Mouse (Mus musculus): Measurements from ENCODE around the gene Kctd2. TPM values are rescaled to one million over a fixed set of nuclear protein-coding genes. Genes with fewer than 3 reads are reported as not detected.

The Kctd2 gene
- polyA plus RNA-seq (2015; fragmentation: Nextera tagmentation; extraction: Ambion mirVana), result 14.6 and 25.3 TPM in 2 replicates

- Histone ChIP-seq H3K36me3 (peaks cover 40% of the 10 kb centered on the region), H3K9ac (replicated peaks) (peak within 1 kb of the TSS; percentile 95), H3K27ac (peak within 1 kb of the TSS; percentile 88), H3K9me3 (no peaks in the 10 kb centered on the region), H3K4me3 (replicated peaks) (peak within 1 kb of the TSS; percentile 95), H3K4me2 (replicated peaks) (peak within 1 kb of the TSS; percentile 97), H3K4me1 (replicated peaks) (peaks cover 36% of the 10 kb centered on the region), H3K27me3 (no peaks in the 10 kb centered on the region)
- peak; percentile 97 for ATAC-seq
- WGBS, result under 1% methylated on average over 54 of the region's 56 CpGs
Measured at GRCm38 (mm10) chr11:115419531-115420237, at the start of gene Kctd2, which contains the start of gene Atp5h. Gene Kctd2 (plus strand): TSS chr11:115420128. Gene Atp5h (minus strand): TSS chr11:115419962.

GRCm38 (mm10) chr11:115370368-115370767, 49.6 kb upstream of the Kctd2 start:
- Histone ChIP-seq H3K9me3 (no peaks in the 10 kb centered on the region), H3K27ac (no peak overlapping the region), H3K4me3 (replicated peaks) (no peak overlapping the region), H3K27me3 (peaks cover 27% of the 10 kb centered on the region), H3K9ac (replicated peaks) (no peak overlapping the region), H3K36me3 (no peaks in the 10 kb centered on the region), H3K4me2 (replicated peaks) (no peak overlapping the region), H3K4me1 (replicated peaks) (peaks cover 37% of the 10 kb centered on the region)
- ATAC-seq, result no peak
- WGBS, result 61% methylated on average over 7 of the region's 7 CpGs

- H3K36me3 ChIP-seq, result no peaks in the 10 kb centered on the region
- WGBS, result 58% methylated on average over 8 of the region's 8 CpGs
- H3K27me3 ChIP-seq, result peaks cover 36% of the 10 kb centered on the region
- H3K9me3 ChIP-seq, result no peaks in the 10 kb centered on the region
- H3K4me1 ChIP-seq (replicated peaks), result peaks cover 27% of the 10 kb centered on the region
- H3K4me3 ChIP-seq (replicated peaks), result no peak overlapping the region
- ATAC-seq, result no peak
- H3K4me2 ChIP-seq (replicated peaks), result no peak overlapping the region
- no peak overlapping the region for H3K27ac ChIP-seq
- H3K9ac ChIP-seq (replicated peaks), result no peak overlapping the region
Measured at GRCm38 (mm10) chr11:115371354-115371753, 48.6 kb upstream of the Kctd2 start.

- Histone ChIP-seq H3K27me3 (peaks cover 36% of the 10 kb centered on the region), H3K4me3 (replicated peaks) (no peak overlapping the region), H3K9ac (replicated peaks) (no peak overlapping the region), H3K4me2 (replicated peaks) (no peak overlapping the region), H3K9me3 (no peaks in the 10 kb centered on the region), H3K4me1 (replicated peaks) (peaks cover 20% of the 10 kb centered on the region), H3K36me3 (no peaks in the 10 kb centered on the region), H3K27ac (no peak overlapping the region)
- ATAC-seq, result no peak
- 84% methylated on average over 1 of the region's 1 CpGs for WGBS
Measured at GRCm38 (mm10) chr11:115372015-115372414, 47.9 kb upstream of the Kctd2 start.

GRCm38 (mm10) chr11:115372737-115373136, 47.2 kb upstream of the Kctd2 start:
- H3K9ac ChIP-seq (replicated peaks), result no peak overlapping the region
- H3K4me1 ChIP-seq (replicated peaks), result peaks cover 14% of the 10 kb centered on the region
- H3K4me2 ChIP-seq (replicated peaks), result no peak overlapping the region
- H3K4me3 ChIP-seq (replicated peaks), result no peak overlapping the region
- no peaks in the 10 kb centered on the region for H3K9me3 ChIP-seq
- 46% methylated on average over 2 of the region's 2 CpGs for WGBS
- peaks cover 36% of the 10 kb centered on the region for H3K27me3 ChIP-seq
- no peak for ATAC-seq
- H3K36me3 ChIP-seq, result no peaks in the 10 kb centered on the region
- no peak overlapping the region for H3K27ac ChIP-seq

- Histone ChIP-seq H3K9ac (replicated peaks) (peak overlapping the region; percentile 64), H3K27me3 (peaks cover 36% of the 10 kb centered on the region), H3K9me3 (no peaks in the 10 kb centered on the region), H3K4me2 (replicated peaks) (peak overlapping the region; percentile 64), H3K4me3 (replicated peaks) (peak overlapping the region; percentile 41), H3K36me3 (no peaks in the 10 kb centered on the region), H3K27ac (0 out of 2 replicates have a peak overlapping the region, but pooled peaks have one; percentile 15), H3K4me1 (replicated peaks) (peaks cover 14% of the 10 kb centered on the region)
- ATAC-seq, result peak; percentile 85
- WGBS, result 2% methylated on average over 30 of the region's 30 CpGs
Measured at GRCm38 (mm10) chr11:115373805-115374694, 45.9 kb upstream of the Kctd2 start.

- peaks cover 14% of the 10 kb centered on the region for H3K4me1 ChIP-seq (replicated peaks)
- peaks cover 29% of the 10 kb centered on the region; the same call in 1 of the 2 replicates for H3K27me3 ChIP-seq
- H3K9ac ChIP-seq (replicated peaks), result peak overlapping the region; percentile 64
- peak overlapping the region; percentile 41 for H3K4me3 ChIP-seq (replicated peaks)
- no peaks in the 10 kb centered on the region for H3K36me3 ChIP-seq
- H3K27ac ChIP-seq, result no peak overlapping the region
- H3K4me2 ChIP-seq (replicated peaks), result peak overlapping the region; percentile 64
- 68% methylated on average over 12 of the region's 12 CpGs for WGBS
- no peaks in the 10 kb centered on the region for H3K9me3 ChIP-seq
- ATAC-seq, result no peak; the same call in 1 of the 2 replicates
Measured at GRCm38 (mm10) chr11:115374695-115375425, 45.1 kb upstream of the Kctd2 start.

- Histone ChIP-seq H3K9ac (replicated peaks) (no peak overlapping the region), H3K4me3 (replicated peaks) (no peak overlapping the region), H3K4me1 (replicated peaks) (peaks cover 18% of the 10 kb centered on the region), H3K27ac (no peak overlapping the region), H3K36me3 (no peaks in the 10 kb centered on the region), H3K4me2 (replicated peaks) (no peak overlapping the region), H3K27me3 (peaks cover 20% of the 10 kb centered on the region; the same call in 1 of the 2 replicates), H3K9me3 (no peaks in the 10 kb centered on the region)
- WGBS, result 69% methylated on average over 7 of the region's 7 CpGs
- ATAC-seq, result no peak
Measured at GRCm38 (mm10) chr11:115376722-115377121, 43.2 kb upstream of the Kctd2 start.

- Histone ChIP-seq H3K9ac (replicated peaks) (no peak overlapping the region), H3K27ac (no peak overlapping the region), H3K4me3 (replicated peaks) (no peak overlapping the region), H3K36me3 (no peaks in the 10 kb centered on the region), H3K9me3 (no peaks in the 10 kb centered on the region), H3K27me3 (peaks cover 20% of the 10 kb centered on the region; the same call in 1 of the 2 replicates), H3K4me2 (replicated peaks) (no peak overlapping the region), H3K4me1 (replicated peaks) (peaks cover 18% of the 10 kb centered on the region)
- no peak for ATAC-seq
- WGBS, result 91% methylated on average over 4 of the region's 4 CpGs
Measured at GRCm38 (mm10) chr11:115377254-115377653, 42.7 kb upstream of the Kctd2 start.

GRCm38 (mm10) chr11:115377854-115378253, 42.1 kb upstream of the Kctd2 start:
- 86% methylated on average over 7 of the region's 7 CpGs for WGBS
- no peak for ATAC-seq
- H3K27me3 ChIP-seq, result peaks cover 20% of the 10 kb centered on the region; the same call in 1 of the 2 replicates
- peaks cover 22% of the 10 kb centered on the region for H3K4me1 ChIP-seq (replicated peaks)
- no peak overlapping the region for H3K27ac ChIP-seq
- no peak overlapping the region for H3K4me2 ChIP-seq (replicated peaks)
- no peaks in the 10 kb centered on the region for H3K36me3 ChIP-seq
- H3K9ac ChIP-seq (replicated peaks), result no peak overlapping the region
- H3K4me3 ChIP-seq (replicated peaks), result no peak overlapping the region
- no peaks in the 10 kb centered on the region for H3K9me3 ChIP-seq

- 11% methylated on average over 9 of the region's 9 CpGs for WGBS
- peaks cover 43% of the 10 kb centered on the region for H3K4me1 ChIP-seq (replicated peaks)
- H3K9ac ChIP-seq (replicated peaks), result no peak overlapping the region
- H3K4me2 ChIP-seq (replicated peaks), result peak overlapping the region; percentile 82
- ATAC-seq, result no peak
- H3K9me3 ChIP-seq, result no peaks in the 10 kb centered on the region
- peak overlapping the region; percentile 98; the same call in 1 of the 2 replicates for H3K27ac ChIP-seq
- H3K36me3 ChIP-seq, result no peaks in the 10 kb centered on the region
- H3K27me3 ChIP-seq, result 0 out of 2 replicates have a peak, but pooled peaks cover under 1% of the 10 kb centered on the region
- peak overlapping the region; percentile 87 for H3K4me3 ChIP-seq (replicated peaks)
Measured at GRCm38 (mm10) chr11:115381276-115381675, 38.7 kb upstream of the Kctd2 start.

Measured in midbrain, embryonic 13.5 days (tissue).